Mouse (Mus musculus) spleen, adult 18-20 months (tissue): ENCODE results near the gene Apobec4.

ENCODE experiments used
- DNase-seq, 2 experiments: peaks; one replicate each; pipeline ENCODE4 v3.0.0; 2022; ENCODE audit warnings: mixed read lengths in 2 of 2

Gene Apobec4

GRCm38 (mm10) chr1:152750312-152750965 lies at the start of gene Apobec4:
Gene Apobec4 (plus strand): TSS chr1:152750551.
- no peak for DNase-seq

DNA sequence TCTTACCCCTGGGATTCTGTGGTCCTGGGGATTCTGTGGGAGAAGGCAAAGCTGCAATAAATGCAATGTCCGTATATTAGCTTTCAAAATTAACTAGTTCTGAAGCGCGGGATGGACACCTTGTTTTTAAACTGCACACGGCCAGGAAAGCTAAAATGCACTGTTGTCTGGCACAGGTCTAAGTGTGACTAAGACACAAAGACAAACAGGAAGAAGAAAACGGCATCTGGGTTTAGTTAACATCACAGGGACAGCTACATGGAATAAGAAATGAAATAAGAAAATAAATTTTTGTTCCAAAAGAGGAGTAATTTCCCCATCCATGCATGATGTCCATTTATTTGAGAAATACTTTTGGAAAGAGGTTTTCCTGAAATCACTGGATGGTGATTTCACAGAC lies 49.3 kb upstream of the Apobec4 start:
- DNase-seq: no peak

DNA sequence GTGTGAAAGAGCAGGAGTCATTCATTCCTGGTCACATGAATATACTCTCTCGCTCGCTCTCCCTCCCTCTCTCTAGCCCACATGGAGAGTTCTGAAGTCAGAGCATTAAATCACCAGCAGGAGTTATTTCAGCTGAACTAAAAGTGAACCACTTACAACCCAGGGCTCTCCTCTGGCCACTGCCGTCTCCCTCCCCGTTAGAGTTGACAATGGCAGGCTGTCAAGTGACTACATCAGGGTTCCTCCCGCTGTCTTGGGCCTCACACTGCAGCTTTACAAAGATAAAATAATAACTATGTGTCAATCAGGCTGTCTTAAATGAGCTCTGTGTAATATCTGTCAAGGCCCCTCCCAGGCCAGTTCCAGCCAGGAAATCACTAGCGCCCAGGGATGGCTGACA lies 47.4 kb upstream of the Apobec4 start:
- DNase-seq: no peak

DNA sequence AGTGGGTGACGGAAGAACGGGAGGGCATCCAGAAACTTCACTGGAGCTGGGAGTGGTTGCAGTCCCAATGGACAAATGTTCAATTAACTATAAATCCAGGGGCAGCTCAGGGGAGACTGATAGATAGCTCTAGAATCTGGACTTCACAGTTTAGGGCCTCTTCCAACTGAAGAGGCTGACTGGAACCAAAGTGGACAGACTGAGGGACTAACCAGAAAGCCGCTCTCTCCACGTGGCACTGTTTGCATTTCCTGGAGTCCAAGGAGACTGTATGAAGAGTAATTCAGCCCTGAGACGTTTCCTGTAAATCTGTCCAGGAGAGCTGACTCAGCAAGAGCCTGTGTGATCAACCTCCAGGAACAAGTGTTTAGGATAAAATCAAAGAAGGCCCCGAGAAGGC lies 46.4 kb upstream of the Apobec4 start:
- DNase-seq: no peak

GRCm38 (mm10) chr1:152707560-152707959 lies 42.8 kb upstream of the Apobec4 start:
- DNase-seq: no peak

DNA sequence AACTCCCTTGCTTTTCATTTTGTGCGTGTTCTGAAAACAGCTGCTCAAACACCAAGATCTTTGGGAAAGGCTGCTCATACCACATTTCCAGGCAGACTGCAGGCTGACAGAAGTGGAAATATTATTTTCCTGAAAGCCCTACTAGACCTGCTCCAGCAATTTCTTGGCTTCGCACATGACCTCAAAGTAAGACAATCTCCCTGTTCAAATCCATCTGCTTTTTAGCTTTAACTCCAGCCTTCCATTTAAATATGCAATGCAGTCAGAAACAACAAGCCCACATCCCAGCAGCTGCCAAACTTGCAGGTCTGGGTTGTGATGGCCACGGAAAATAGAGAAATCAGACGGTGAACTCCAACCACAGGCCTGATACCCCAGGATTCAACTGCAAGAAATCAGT lies 39.3 kb upstream of the Apobec4 start:
- DNase-seq: no peak

GRCm38 (mm10) chr1:152713924-152714323 lies 36.4 kb upstream of the Apobec4 start:
- no peak for DNase-seq

DNA sequence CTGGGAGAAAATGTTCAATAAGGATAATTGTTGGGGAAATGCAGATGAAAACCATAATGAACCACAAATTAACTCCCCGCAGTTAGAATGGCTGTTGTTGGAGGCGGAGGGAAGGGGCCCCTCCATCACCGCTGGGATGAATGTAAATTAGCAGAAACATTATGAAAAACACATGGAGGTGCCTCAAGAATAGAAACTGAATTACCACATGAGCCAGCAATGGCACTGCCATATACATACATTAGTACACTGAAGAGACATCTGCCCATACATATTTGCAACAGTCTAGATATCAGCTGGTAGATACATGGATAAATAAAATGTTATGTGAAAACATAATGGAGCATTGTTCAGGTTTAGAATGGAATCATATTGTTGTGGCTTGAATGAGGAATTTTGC lies 35.9 kb upstream of the Apobec4 start:
- no peak for DNase-seq

DNA sequence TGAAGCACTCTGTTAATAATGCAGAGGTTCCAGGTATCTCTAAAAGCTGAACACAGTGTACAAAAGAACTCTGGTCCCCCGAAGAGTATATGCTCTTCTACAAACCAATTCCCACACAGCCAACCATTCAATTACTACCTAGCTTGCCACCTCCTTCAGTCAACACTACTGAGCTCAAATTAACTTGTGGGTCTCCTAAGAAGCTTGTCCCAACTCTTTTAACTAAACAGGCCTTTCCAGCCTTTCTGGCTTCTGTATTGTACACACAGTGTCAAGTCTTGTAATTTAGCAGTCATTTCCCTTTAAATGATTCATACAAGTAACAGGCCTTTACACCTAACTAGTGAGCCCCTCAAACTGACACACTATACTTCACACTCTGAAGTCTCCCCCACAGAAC lies 33.0 kb upstream of the Apobec4 start:
- DNase-seq: no peak

- no peak for DNase-seq
Measured at GRCm38 (mm10) chr1:152718200-152718599, 32.2 kb upstream of the Apobec4 start.

DNA sequence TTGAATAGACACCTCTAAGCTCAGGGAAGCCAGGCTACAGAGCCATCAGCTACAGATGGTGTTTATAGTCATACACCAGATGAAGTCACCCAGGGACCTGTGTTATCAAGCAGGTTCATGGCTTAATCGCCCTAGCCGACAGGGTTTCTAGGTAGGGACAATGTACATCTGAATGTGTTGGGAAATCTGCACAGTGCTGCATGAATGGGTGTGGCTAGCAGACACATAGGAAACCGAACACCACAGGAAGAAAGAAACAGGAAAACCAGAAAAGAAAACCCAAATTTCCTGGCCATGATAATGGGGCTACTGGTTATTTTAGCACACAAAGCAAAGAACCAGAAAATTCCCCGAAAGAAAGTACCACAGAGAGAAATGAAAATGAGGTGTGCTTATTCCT lies 29.4 kb upstream of the Apobec4 start:
- no peak for DNase-seq

GRCm38 (mm10) chr1:152721535-152722198 lies 28.7 kb upstream of the Apobec4 start:
- no peak for DNase-seq

- DNase-seq: no peak
Measured at GRCm38 (mm10) chr1:152724286-152724685, 26.1 kb upstream of the Apobec4 start.

DNA sequence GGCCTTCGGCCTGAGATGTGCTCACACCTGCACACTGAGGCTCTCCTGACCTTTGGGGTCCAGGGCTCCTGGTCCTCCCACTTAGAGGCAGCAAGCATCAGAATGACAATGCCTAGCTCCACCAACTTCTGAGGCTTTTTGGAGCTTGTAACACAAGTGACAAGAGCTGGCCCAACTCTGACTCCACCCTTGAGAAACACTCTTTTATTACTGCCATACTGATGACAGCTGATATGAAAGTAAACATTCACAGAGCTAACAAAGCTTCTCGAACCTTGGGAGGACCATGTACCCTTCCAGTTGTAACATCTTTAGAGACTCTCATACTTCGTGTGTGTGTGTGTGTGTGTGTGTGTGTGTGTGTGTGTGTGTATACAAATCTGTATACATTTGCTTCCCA lies 24.3 kb upstream of the Apobec4 start:
- DNase-seq: no peak

DNA sequence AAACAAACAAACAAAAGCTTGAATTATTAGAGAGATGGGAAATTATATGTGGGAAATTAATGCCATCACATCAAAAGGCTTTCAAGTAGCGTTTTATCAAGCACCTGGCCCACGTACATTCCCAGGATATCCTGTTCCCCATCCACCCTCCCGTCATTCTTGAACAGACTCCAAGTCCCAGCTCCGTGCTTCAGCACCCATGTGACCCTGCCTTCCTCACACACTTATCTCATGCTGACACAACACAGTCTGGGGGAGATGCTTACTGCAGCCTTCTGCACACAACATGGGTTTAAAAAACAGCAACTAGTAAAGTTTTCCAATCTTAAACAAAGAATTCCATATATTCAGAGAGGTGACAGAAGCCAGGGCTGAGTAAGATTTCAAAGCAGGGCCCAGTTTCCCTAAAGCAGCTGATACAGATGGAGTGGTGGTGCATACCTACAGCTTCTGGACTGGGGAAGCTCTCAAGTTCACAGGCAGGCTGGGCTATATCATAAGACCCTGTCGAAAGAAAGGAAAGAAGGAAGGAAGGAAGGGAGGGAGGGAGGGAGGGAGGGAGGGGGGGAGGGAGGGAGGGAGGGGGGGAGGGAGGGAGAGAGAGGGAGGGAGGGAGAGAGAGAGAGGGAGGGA lies 22.6 kb upstream of the Apobec4 start:
- DNase-seq: no peak

DNA sequence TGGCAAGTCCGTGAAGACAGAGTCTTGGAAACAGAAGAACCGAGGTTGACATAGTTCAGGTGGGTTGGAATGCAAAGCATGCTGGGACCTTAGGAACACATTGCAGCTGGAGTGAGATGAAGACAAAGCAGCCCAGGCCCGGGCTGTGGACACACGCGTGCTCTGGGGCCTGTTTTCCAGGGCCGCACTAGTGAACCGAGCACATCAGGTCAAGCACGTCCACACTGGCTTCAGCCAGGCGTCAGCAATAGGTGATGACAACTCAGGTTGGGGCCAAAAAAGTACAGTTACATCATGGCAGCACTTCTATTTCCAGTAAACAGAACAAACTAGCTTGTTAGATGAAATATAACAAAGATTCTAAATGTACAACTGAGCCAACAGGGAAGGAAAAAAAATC lies 11.6 kb upstream of the Apobec4 start:
- no peak for DNase-seq

GRCm38 (mm10) chr1:152739374-152739773 lies 11.0 kb upstream of the Apobec4 start:
- DNase-seq: no peak

GRCm38 (mm10) chr1:152743095-152743826 lies 7.1 kb upstream of the Apobec4 start:
- no peak for DNase-seq

GRCm38 (mm10) chr1:152746426-152746825 lies 3.9 kb upstream of the Apobec4 start:
- DNase-seq: peak; percentile 15 to 77

DNA sequence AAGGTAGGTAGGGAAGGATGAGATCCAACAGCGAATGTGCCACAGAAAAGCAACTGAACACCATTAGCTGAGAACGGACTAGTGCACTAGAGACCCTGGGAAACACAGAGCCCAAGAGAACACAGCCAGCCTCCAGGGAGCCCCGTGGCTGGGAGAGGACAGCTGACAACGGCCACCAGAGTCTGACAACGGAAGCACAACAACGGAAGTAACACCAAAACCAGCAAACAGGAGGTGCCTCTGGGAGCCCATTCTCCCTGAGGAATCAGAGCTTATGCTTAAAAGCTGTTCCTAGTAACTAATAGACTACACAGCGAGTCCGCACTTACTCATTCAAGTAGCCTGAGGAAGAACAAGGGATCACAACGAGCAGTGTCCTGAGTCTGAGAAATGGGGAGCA lies 1.1 kb upstream of the Apobec4 start:
- peak in 1 of 2 experiments; percentile 14 for DNase-seq

DNA sequence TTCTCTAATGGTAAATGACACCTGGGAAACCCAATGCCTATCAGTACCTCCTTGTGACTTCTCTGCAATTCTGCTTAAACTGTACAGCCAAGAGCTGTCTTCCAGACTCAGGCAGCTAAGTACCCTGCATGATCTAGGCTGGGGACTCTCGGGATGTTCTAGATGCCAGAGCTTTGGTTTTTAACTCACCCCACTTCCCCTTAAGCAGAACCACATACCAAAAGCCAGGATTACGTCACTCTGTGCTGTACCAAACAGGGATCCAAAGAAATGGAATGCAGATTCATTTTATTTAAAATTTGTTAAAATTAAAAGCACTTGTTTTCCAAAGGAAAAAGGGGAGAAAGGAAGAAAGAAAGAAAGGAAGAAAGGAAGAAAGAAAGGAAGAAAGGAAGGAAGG lies 11.4 kb downstream of the Apobec4 start:
- DNase-seq: no peak

DNA sequence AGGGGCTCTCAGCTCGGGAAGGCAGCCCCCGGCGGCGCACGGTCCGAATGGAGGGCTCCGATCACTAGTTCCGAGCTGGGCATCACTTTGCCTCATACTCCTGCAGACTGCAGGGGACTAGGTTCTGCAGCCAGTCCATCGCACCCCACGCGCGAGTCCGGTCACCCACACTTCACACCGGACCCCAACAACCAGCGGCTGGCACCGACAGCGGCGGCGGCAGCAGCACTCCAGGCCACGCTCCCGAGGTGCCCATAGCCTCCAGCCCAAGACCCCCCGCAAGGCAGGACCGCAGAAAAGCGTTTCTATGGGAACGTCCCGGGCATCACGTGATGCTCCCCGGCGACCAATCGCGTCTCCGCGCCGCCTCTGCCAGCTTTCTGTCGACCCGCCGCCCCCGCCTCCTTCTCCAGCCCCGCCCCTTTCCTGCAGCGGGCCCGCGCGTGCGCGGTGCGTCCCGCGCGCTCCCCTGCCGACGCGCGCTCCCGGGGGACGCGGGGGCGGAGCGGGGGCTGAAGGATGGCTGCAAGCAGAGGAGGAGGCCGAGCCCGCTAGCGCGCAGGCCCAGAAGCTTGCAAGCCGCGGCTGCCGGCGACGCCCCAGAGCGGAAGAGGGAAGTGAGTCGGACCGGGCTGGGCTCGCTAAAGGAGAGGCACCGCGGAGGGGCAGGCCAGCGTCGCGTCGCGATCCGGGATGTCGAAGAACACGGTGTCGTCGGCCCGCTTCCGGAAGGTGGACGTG lies 15.9 kb downstream of the Apobec4 start, which contains the start of the genes Rgl1 and Arpc5:
Rgl1 (minus strand) TSS at position 320 of the 741 bp plus-strand sequence.
Arpc5 (plus strand) TSS at position 511 of the 741 bp plus-strand sequence.
- peak; percentile 96 to 98 for DNase-seq
